Mouse (Mus musculus) adrenal gland, adult (tissue): ENCODE measurements at regions not wholly inside any gene's neighbourhood (a gene's known extent, or its start where the extent isn't known, plus 50 kb on each side); places are given as distances from the start of the nearest gene placed in this dataset.

Experiments
- DNase-seq, 2 experiments: peaks; one replicate each; pipeline ENCODE4 v3.0.0; 2022 to 2023; ENCODE audit warnings: low spot score in 1 of 2; ENCODE audit not compliant: inconsistent age in 2 of 2

- DNase-seq: no peak
These were observed 219.5 kb upstream of the Prok2 start for GRCm38 (mm10) chr6:99945691-99946090.

GRCm38 (mm10) chr6:99942958-99943357 is 216.8 kb upstream of the Prok2 start:
- DNase-seq: no peak

DNA sequence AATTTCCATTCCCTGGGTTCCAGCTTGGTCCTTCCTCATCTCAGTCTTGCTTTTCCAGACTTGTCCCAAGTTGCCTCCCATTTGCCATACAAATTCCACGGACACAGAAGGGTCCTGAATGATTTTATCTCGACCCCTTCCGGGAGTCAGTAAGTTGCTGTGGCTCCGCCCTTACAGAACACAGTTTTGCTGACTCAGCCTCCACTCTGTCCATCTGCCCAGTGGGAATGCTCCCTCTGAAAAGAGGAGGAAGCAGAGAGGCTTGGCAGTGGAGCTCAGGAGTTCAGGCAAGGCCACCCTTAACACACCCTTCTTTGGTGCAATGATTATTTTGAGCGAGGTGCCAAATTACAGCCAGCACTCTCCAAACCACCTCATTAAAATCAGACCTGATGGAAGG is 213.9 kb upstream of the Prok2 start:
- no peak for DNase-seq

- no peak for DNase-seq
These were observed 213.2 kb upstream of the Prok2 start for GRCm38 (mm10) chr6:99939382-99939781.

- no peak for DNase-seq
These were observed 212.8 kb upstream of the Prok2 start for GRCm38 (mm10) chr6:99938949-99939348.

DNA sequence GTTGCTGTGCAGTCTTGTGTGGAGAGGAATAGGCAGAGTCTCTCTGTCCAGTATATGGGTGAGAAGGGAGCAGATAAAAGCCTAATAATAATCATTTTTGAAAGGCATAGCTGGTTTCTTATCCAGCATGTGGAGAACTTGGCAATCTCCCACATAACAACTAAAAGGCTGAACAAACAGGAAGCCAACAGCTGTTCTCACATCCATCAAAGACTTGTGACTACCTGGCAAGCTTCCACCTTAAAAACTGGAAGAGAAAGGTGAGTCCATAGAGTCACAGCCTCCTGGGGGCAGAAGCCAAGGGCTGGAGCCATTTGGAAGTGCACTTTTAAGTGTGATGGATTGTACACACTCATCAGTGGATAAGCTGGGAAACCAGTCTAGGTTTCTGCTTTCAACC is 210.5 kb upstream of the Prok2 start:
- peak in 1 of 2 experiments; percentile 47 for DNase-seq

DNA sequence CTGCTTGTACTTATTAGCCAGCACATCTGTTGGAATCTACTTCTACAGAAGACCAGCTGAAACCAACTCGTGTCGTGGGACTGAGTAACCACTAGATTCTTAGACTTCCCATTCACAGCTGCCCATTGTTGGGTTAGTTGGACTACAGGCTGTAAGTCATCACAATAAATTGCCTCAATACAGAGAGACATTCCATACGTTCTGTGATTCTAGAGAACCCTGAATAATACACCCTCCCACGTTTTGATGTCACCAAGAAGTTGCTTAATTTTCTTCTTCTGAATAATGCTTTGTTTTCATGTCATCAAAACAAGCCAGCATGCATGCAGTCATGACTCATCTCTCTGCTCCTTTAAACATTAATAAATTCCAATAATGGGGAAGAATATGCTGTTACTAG is 209.2 kb upstream of the Prok2 start:
- no peak for DNase-seq

GRCm38 (mm10) chr6:99934394-99934793 is 208.2 kb upstream of the Prok2 start:
- peak in 1 of 2 experiments; percentile 44 for DNase-seq

GRCm38 (mm10) chr6:99933404-99933803 is 207.2 kb upstream of the Prok2 start:
- no peak for DNase-seq

DNA sequence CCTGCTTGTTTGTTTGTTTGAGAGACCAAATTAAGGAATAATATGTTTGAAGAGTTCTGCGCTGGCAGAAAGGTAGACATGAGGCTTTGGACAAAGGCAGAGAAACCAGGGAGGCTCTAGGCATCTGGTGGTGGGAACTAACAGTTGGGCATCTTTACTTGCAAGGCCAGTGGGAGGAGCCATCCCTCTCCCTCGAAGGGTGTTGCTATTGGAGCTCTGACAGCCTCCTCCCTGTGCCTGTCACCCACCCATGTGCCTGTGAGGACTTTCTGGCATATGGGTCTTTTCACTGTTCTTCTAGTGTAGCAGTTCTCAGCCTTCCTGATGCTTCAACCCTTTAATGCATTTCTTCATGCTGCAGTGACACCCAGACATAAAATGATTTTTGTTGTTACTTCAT is 206.7 kb upstream of the Prok2 start:
- no peak for DNase-seq

DNA sequence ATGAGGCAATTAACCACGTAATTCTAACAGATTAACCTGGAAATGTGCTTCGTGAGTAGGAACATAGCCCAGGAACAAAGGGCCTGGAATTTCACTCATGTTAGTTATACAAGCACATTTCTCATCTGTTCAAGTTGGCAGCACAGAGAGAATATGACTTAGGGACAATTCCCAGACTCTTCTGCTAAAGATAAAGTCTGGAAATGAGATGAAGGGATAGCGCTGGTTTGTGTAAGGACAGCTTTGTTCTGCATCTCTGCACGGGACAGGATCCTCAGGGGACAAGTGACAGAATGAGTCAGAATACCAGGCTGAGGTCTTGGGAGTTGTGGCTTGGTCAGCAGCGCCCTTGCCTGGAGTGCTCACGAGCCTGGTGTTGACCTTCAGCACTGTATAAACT is 206.2 kb upstream of the Prok2 start:
- no peak for DNase-seq

DNA sequence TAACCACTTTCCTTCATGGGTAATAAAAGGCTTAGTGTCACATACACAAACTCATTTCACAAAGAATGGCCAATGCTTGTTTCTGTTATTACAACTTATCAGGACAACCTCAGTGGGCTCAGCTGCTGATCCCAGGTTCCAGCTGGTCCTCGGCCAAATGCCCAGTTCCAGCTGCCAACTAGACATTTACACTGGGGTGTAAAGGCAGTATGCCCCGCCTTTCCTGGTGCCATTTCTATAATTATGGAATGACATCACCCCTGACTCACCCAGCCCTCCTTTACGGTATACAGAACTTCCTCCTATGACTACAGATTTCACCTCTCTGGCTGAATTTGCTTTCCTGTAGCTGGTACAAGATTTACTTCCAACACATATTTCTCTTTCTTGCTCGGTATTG is 205.4 kb upstream of the Prok2 start:
- no peak for DNase-seq

DNA sequence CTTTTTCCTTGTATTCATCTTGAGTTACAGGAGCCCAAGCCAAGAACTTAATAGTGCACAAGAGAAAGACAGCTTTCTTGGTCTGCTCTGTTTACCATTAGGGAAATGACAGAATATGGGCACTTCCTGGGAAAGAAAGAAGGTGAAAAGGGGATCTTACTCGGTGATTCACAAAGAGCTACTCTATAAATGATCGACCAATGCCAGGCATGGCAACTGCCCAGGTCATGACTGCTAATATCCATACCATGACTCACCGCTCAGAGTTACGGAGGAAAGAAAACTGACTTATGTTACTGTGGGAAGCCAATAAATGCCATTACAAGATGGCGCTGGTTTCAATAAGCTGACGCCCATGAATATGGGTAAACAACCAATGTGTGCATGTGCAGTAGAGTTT is 204.1 kb upstream of the Prok2 start:
- no peak for DNase-seq

- DNase-seq: no peak
These were observed 201.9 kb upstream of the Prok2 start for GRCm38 (mm10) chr6:99927933-99928555.

DNA sequence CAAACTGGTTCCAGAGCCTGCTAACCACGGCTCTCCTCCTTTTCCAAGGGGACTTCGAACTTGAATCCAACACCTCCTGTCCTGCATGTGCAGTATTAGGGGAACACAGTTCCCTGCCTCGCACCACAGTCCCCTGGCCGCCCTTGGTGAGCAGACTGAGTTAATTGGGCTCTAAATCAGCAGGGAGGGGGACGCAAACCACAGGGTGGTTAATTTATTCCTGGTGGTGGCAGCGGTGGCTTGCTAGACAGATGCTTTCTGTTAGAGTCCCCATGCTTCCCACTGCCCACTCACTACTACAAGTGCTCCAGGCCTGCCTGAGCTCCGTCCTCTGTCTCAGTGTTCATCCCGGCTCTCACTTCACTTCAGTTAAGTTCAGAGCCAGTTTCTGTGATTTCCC is 198.0 kb upstream of the Prok2 start:
- no peak for DNase-seq

DNA sequence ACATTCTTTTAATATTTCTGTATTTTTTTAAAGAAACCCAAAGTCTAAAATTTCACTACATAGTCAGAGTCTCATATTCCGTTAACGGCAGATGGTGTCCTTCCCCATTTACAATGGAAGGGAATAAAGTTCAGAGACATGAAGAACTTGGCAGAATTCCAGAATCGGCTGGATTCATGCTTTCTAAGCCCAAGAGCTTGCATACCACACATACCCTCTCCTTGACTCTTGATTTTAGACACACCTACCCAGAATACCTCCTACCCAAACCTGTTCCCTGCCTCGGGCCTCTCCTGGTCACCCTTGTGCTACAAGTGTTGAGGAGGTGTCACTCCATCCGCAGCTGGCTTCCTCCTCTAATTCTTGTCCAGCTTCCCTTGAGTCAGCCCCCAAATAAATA is 195.8 kb upstream of the Prok2 start:
- no peak for DNase-seq

GRCm38 (mm10) chr6:99919816-99920562 is 193.8 kb upstream of the Prok2 start:
- DNase-seq: peak; percentile 61 to 89

GRCm38 (mm10) chr6:99918351-99918750 is 192.2 kb upstream of the Prok2 start:
- DNase-seq: no peak

GRCm38 (mm10) chr6:99909921-99910320 is 183.7 kb upstream of the Prok2 start:
- DNase-seq: no peak

GRCm38 (mm10) chr6:99909459-99909858 is 183.3 kb upstream of the Prok2 start:
- peak; percentile 49 to 83 for DNase-seq

GRCm38 (mm10) chr6:99908066-99908465 is 181.9 kb upstream of the Prok2 start:
- peak; percentile 40 to 81 for DNase-seq

DNA sequence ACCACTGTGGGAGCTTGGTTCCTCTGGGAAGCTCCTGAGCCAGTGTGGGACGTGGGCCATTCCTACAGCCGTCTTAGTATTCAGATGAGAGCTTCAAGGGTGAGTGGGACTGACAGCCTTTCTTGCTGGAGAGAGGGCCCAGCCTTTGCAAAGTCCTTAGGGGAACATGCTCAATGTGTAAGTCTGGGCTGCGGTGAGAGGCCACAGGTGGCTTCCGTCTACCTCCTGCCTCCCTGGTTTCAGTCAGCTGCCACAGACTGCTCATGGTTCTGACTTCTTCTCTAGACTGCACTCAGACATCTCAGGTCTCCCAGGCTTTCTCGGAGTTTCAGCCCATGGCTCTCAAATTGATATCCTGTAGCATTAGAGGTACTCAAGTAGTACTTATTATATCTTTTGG is 179.0 kb upstream of the Prok2 start:
- DNase-seq: no peak

DNA sequence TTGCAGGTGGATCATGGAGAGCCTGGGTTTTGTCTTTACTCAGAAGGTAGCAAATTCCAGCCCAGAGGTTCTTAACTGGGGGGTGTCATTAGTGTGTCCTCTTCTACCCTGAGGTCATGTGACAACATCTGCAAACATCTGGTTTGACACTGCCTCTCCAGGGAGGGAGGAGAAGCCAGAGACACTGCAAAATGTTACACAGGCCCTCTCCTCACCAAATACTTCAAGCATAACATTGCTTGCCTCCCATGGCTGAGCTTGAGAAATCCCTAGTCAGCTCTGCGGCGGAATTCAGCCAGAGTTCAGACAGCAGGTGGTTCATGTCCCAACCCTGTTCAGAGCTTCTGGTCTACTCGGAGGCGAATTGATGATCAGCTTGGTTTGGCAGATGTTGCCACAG is 178.4 kb upstream of the Prok2 start:
- DNase-seq: no peak
